9 mouse cellular contexts compared by ENCODE assay signal in genomic region chr6:97352505-97353154, GRCm38 (mm10).
A peak's percentile ranks its signal among the peaks of the same experiment; 100 is the strongest.
DNase-seq lines count a peak whose midpoint lies in the region; ATAC-seq and TF ChIP-seq lines count a peak whose summit lies in the region.
"Had no signal": no experiment of that assay in that cellular context is flagged by ENCODE, and none has a peak within 500 bp of the region (broad histone marks: within the 10 kb centered on the region; RNA-seq: fewer than 3 reads in every experiment).

No protein-coding gene starts in this region.

- H3K27ac ChIP-seq in kidney, embryonic 16.5 days (ENCODE audit: low read length) = no peak overlapping the region
- H3K27ac ChIP-seq in kidney, adult 2 months (ENCODE audit: insufficient read depth, low read depth, low read length) = no peak overlapping the region
- no peak overlapping the region for H3K27ac ChIP-seq in forebrain, embryonic 16.5 days (ENCODE audit: low read length)
- H3K27ac ChIP-seq in midbrain, embryonic 13.5 days = peak overlapping the region; percentile 51

- no peaks in the 10 kb centered on the region for H3K36me3 ChIP-seq in kidney, embryonic 16.5 days (ENCODE audit: insufficient read depth, low read length)
- no peaks in the 10 kb centered on the region; the same call in 1 of the 2 replicates for H3K36me3 ChIP-seq in kidney, adult 2 months (ENCODE audit: control insufficient read depth, insufficient read depth, low read length)
- H3K36me3 ChIP-seq in forebrain, embryonic 16.5 days (ENCODE audit: control insufficient read depth, insufficient read depth) = no peaks in the 10 kb centered on the region
- H3K36me3 ChIP-seq in midbrain, embryonic 13.5 days = no peaks in the 10 kb centered on the region

- intact Hi-C loops in left cerebral cortex, postnatal 4 days (cut with DNase I) = no loop called here

- H3K9me3 ChIP-seq in kidney, embryonic 16.5 days (ENCODE audit: low read length) = no peaks in the 10 kb centered on the region
- H3K9me3 ChIP-seq in forebrain, embryonic 16.5 days (ENCODE audit: control insufficient read depth, low read length) = no peaks in the 10 kb centered on the region
- H3K9me3 ChIP-seq in midbrain, embryonic 13.5 days = no peaks in the 10 kb centered on the region

- no peaks in the 10 kb centered on the region for H3K27me3 ChIP-seq in kidney, embryonic 16.5 days (ENCODE audit: insufficient read depth, low read length)
- H3K27me3 ChIP-seq in kidney, adult 2 months (replicated peaks; ENCODE audit: control insufficient read depth, insufficient read depth, low read length) = no peaks in the 10 kb centered on the region
- H3K27me3 ChIP-seq in forebrain, embryonic 16.5 days (replicated peaks; ENCODE audit: control insufficient read depth, insufficient read depth, low read length) = no peaks in the 10 kb centered on the region
- peaks cover 7% of the 10 kb centered on the region; the same call in 1 of the 2 replicates for H3K27me3 ChIP-seq in midbrain, embryonic 13.5 days

- ATAC-seq in kidney, embryonic 16.5 days (ENCODE audit: low FRiP score, low TSS enrichment) = no peak
- ATAC-seq in forebrain, embryonic 16.5 days = peak; percentile 42; the same call in 1 of the 2 replicates
- peak; percentile 74 for ATAC-seq in midbrain, embryonic 13.5 days
- ATAC-seq: lung, postnatal 0 days had no signal

- H3K9ac ChIP-seq in kidney, embryonic 16.5 days (replicated peaks; ENCODE audit: low read length) = no peak overlapping the region
- no peak overlapping the region for H3K9ac ChIP-seq in forebrain, embryonic 16.5 days (replicated peaks; ENCODE audit: low read depth, low read length)
- no peak overlapping the region; the same call in 1 of the 2 replicates for H3K9ac ChIP-seq in midbrain, embryonic 13.5 days (replicated peaks)

- 37% methylated on average over 10 of the region's 10 CpGs for WGBS in kidney, embryonic 16.5 days
- WGBS in kidney, adult 2 months = 63% methylated on average over 10 of the region's 10 CpGs
- WGBS in forebrain, embryonic 16.5 days = 12% methylated on average over 10 of the region's 10 CpGs
- 8% methylated on average over 10 of the region's 10 CpGs for WGBS in midbrain, embryonic 13.5 days

- H3K4me2 ChIP-seq in kidney, embryonic 16.5 days (replicated peaks; ENCODE audit: low read depth, low read length) = 0 out of 2 replicates have a peak overlapping the region, but pooled peaks have one; percentile 17
- no peak overlapping the region for H3K4me2 ChIP-seq in forebrain, embryonic 16.5 days (ENCODE audit: low read length)
- H3K4me2 ChIP-seq in midbrain, embryonic 13.5 days (replicated peaks) = peak overlapping the region; percentile 35

- TF ChIP-seq POLR2A in kidney, adult 2 months (IDR thresholded peaks at IDR 0.05; ENCODE audit: low read depth, low read length) = no peak
- no peak for TF ChIP-seq POLR2A in brain, embryonic 14.5 days (IDR thresholded peaks at IDR 0.05; ENCODE audit: borderline replicate concordance, extremely low read depth, insufficient read depth, insufficient read length, poor library complexity, severe bottlenecking)

- peaks cover 39% of the 10 kb centered on the region for H3K4me1 ChIP-seq in kidney, embryonic 16.5 days (ENCODE audit: insufficient read depth, low read length)
- peaks cover 6% of the 10 kb centered on the region; the same call in 1 of the 2 replicates for H3K4me1 ChIP-seq in kidney, adult 2 months (ENCODE audit: control insufficient read depth, insufficient read depth, low read length)
- H3K4me1 ChIP-seq in forebrain, embryonic 16.5 days (replicated peaks; ENCODE audit: control insufficient read depth, insufficient read depth, low read length) = peaks cover 18% of the 10 kb centered on the region
- peaks cover 48% of the 10 kb centered on the region for H3K4me1 ChIP-seq in midbrain, embryonic 13.5 days (replicated peaks)

- no peak overlapping the region for H3K4me3 ChIP-seq in kidney, embryonic 16.5 days (ENCODE audit: low read length)
- no peak overlapping the region for H3K4me3 ChIP-seq in kidney, adult 2 months (ENCODE audit: insufficient read depth, low read depth, low read length)
- no peak overlapping the region for H3K4me3 ChIP-seq in forebrain, embryonic 16.5 days (replicated peaks; ENCODE audit: low read length)
- no peak overlapping the region for H3K4me3 ChIP-seq in midbrain, embryonic 13.5 days (replicated peaks)
- H3K4me3 ChIP-seq: erythroblast, embryonic 14.5 days had no signal

- no peak for TF ChIP-seq CTCF in kidney, adult 2 months (conservative IDR thresholded peaks at IDR 0.05; ENCODE audit: insufficient read depth, insufficient read length, low read depth, low read length)
- no peak for TF ChIP-seq CTCF in brain, embryonic 14.5 days (IDR thresholded peaks at IDR 0.05; ENCODE audit: borderline replicate concordance, extremely low read depth, insufficient read depth, insufficient read length)

- DNase-seq in kidney, adult 2 months = no peak
- peak; percentile 75 for DNase-seq in brain, embryonic 14.5 days (ENCODE audit: low read depth)
- DNase-seq in gastrocnemius, postnatal 4 days (ENCODE audit: low spot score in 2 of 2) = no peak
- no peak for DNase-seq in left cerebral cortex, postnatal 4 days
